Mouse (Mus musculus) liver, postnatal 0 days (tissue): ENCODE results near the gene March5.

Experiments
- CTCF ChIP-seq: sonication (generic); IDR thresholded peaks from 2 replicates; pipeline ENCODE4 v1.5.1; 2016; ENCODE audit warnings: antibody characterized with exemption, low read depth
- EP300 ChIP-seq: IDR thresholded peaks from 2 replicates; pipeline ENCODE4 v1.6.1; 2016; ENCODE audit warnings: antibody characterized with exemption, low read depth, mild to moderate bottlenecking

DNA sequence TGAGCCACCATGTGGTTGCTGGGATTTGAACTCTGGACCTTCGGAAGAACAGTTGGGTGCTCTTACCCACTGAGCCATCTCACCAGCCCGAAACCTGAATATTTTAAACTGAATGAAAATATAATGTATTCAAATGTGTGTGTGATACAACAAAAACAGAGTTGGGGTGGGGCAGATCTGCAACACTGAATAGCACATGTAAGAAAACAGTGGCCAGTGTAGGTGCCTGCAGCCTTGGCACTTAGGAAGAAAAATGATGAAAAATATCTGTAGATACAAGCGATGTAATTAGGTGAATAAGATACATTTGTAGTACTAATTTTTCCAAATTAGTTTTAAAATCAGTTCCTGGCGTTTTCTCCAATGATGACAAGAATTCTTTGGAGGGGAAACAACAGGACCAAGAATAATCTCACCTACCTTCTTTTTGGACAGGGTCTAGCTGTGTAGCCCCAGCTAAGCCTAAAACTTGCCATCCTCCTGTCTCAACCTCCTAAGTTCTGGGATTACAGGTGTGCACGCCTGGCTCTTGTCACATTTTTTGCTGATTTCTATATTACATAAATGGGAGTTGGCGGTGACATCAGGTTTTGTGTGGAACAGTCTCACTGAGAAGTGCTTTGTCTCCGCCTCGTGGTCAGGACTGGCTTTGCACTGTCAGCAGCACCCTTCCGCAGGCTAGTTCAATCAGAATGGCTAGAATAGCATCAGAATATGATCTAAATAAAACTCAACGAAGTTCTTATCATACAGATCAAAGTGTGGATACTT lies 58.2 kb downstream of the March5 start:
- peak; percentile 99 for TF ChIP-seq CTCF
- no peak for TF ChIP-seq EP300
